Mouse (Mus musculus): ENCODE results near the gene Pde1a.

Gene Pde1a

GRCm38 (mm10) chr2:80128861-80129698, at the start of gene Pde1a:
Gene Pde1a, minus strand, starts transcription at chr2:80129458.
- no peak for DNase-seq (ENCODE audit: low spot score)

DNA sequence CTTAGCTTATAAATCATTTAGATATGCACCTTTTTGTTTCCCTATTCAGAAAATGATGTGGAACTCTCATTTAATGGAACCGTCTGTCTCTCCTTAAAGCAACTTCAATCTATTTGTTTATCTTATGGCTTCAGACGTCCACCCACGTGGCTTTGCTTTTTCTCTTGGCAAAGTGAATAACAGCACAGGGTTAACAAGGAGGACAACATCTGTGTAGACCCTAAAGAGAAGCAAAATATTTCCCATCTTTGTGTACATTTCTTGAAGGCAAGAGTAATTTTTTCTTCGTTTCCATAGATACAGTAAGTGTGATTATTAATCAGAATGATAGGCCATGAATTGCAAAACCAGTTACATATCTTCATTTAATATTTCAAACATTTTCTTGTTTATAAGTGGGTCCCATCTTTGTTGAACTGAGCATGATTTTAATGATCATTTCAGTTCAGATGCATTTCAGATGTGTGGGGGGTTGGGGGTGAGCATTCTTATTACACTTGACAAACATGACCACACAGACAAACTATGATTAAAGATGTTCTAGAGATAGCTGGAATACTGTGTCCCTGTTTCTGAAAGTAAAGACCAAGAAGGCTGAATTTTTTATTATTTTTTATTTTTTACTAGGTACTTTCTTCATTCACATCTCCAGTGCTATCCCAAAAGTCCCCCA, 49.5 kb upstream of the Pde1a start:
- no peak for DNase-seq (ENCODE audit: low spot score)

DNA sequence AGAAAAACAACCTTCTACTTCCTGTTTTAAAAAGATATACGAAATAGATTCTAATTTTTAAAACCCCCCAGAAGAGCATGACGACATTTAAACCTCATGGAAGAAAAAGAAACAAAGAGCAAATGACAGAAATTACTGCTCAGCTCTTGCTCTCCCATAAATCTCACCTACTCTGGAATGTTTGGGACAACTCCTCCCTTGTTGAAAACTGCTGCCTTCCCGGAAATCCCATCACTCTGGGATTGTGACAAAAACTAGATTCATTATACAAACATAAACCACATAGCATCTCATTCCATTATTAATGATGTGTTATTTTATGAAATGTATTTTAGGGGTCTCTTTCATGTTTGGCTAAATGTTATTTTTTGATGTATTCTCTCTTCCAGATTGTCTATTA, 48.9 kb upstream of the Pde1a start:
- no peak for DNase-seq (ENCODE audit: low spot score)

- no peak for DNase-seq (ENCODE audit: low spot score)
Measured at GRCm38 (mm10) chr2:80168103-80168502, 38.8 kb upstream of the Pde1a start.

DNA sequence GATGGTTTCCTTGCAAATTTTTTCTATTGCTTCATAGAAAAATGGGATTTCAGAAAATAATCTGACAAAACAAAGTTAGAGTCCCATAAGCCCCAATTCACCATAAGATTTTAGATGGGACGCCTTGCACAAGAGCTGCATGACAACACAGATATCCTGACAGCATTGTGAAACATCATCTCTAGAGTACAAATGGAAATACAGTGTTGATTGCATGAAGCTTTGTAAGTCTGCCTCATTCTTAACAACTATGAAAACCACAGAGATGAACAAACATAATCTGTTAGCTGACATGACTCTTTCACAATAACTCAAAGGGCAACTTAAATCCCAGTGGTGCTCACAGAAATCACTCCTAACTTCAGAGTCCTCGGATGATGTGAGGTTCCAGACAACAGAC, 29.5 kb upstream of the Pde1a start:
- DNase-seq (ENCODE audit: low spot score): no peak

DNA sequence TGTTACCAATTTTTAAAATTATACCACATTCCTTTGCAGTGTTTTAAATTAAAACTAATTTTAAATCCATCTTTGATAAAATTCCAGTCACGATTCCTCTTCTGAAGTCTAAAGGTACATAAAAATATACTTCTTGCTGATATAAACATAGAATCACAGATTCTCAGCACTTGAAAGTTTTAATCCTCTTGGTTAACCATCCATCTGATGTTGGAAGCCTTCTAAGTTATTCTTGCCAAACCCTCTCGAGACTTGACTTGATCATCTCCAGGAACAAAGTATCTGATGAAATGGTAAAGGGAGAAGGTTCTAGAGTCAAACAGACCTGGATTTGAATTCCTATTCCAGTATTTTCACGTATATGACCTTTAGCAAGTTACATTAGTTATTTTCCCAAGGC, 28.9 kb upstream of the Pde1a start:
- no peak for DNase-seq (ENCODE audit: low spot score)

DNA sequence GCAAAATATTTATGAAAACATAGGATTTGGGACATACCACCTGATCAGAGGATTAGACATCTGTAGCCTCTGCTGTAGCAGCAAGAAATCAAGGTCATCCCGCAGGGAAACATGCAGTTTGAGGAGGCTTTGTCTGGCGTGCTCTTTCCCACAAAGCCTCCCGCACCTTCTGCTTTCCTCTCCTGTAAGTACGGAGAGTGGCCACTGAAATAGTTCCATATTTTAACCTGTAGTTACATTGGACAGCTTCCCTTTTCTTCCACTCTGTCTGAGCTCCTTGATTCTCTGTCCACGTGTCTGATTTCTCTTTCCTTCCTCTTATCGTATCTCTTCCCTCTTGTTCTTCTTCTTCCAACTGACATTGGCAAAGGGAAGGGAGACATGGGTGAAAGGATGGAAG, 20.8 kb upstream of the Pde1a start:
- DNase-seq (ENCODE audit: low spot score): no peak

DNA sequence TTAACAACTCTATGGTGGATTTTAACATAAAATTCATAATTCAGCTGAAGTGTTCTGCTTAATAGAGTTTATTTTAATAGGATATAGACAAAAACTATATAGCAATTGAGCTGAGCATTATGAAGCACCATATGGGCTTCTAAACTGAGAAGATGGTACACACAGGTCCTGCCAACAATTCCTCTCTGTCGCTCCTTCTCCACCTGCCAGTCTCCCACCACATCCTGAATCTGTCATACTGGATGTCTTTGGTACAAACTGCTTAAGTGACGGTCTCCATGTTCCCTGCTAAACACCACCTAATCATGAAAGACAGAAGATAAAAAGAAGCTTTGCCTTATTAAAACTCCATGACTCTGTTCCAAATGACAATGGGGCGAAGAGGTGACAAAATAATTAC, 20.1 kb upstream of the Pde1a start:
- no peak for DNase-seq (ENCODE audit: low spot score)

- DNase-seq (ENCODE audit: low spot score): no peak
Measured at GRCm38 (mm10) chr2:80135076-80135475, 5.8 kb upstream of the Pde1a start.

DNA sequence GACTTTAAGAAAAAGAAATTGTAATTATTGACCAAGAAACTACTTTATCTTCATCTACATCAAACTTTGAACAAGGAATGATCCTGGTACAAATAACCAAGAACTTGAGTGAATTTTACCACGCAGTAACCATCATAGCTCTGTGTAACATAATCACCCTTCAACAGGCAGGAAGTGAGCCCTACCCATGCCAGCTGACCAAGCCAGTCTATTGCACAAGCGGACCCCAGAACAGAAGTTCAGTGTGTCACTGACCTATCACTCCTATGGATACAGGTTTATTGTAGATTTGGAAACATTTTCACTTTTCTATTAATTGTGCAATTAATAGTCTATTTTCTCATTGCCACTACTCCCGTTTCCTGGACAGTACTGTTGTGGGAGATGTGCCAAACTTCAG, 3.4 kb upstream of the Pde1a start:
- DNase-seq (ENCODE audit: low spot score): no peak

- no peak for DNase-seq (ENCODE audit: low spot score)
Measured at GRCm38 (mm10) chr2:80126663-80127062, 2.6 kb downstream of the Pde1a start.

DNA sequence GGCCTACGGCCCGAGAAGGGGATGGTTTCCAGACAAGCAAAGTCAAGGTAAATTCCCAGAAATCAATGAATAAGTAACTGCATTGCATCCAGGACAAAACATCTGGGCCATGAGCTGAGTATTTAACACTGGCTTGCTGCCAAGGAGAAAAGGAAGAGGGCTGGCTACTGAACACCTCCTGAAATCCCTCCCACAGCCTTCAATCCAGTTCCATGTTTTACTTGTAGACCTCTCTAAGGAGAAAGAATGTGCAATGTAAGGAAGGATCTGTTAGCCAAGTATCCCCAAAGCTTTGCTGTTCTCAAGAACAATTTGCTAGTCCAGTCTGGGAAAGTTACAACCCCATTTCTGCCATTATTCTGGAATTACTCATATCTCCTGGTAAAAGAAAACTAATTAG, 42.4 kb downstream of the Pde1a start:
- DNase-seq (ENCODE audit: low spot score): no peak

GRCm38 (mm10) chr2:80080090-80080821, 49.0 kb downstream of the Pde1a start:
- no peak for DNase-seq (ENCODE audit: low spot score)

DNA sequence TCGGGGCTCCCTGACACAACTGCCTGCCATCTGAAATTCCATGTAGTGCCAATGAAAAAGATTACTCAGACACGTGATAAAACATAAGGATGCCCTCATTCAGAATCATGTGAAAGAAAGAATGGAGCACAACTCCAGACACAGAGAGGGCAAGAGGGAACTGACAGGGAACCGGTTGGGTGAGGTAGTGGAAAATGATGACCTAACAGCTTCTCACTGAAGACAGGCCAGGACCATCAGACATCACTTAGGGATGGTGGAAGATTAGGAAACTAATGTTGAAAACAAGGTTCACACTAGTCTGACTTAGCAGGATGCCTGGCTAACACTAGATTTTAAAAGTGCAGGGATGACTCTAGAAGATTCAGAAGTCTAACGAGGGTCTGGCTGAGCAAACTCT, 49.6 kb downstream of the Pde1a start:
- DNase-seq (ENCODE audit: low spot score): no peak

GRCm38 (mm10) chr2:80076323-80076722, 52.9 kb downstream of the Pde1a start:
- DNase-seq (ENCODE audit: low spot score): no peak

DNA sequence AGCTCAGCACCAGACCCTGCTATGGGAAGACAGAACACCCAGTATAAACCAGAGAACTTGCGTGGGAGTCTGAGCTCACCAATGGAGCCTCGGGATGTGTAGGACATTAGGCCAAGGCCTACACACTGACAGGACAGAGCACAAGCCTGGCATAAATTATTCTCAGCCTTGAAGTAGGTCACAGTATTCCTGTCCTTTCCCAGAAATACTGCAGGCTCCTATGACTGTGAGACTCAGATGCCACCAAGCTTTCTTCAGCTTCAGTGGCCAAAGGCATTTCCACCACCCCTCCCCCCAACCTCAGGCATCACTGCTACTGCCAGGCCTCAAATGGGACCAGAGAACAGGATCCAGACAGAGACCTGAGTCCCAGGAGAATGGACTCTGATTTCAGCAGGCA, 54.7 kb downstream of the Pde1a start:
- no peak for DNase-seq (ENCODE audit: low spot score)

DNA sequence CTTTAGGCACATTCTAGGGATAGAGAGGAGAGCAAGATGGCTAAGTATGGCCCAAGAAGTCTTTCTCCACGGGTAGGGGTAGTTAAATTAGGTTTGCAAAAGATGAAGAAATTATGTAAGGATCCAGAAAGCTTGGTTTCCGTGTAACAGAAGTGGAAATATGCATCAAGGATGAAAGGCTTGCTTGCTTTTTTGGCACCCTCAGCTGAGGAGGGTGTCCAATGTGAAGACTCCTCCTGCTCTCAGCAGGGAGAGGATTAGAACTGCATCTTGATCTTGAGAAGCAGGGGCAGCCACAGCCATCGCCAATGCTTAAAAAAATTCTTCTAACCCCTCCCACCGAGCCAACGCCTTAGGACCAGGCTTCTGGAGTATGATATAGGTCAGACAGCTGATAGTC, 55.2 kb downstream of the Pde1a start:
- no peak for DNase-seq (ENCODE audit: low spot score)

DNA sequence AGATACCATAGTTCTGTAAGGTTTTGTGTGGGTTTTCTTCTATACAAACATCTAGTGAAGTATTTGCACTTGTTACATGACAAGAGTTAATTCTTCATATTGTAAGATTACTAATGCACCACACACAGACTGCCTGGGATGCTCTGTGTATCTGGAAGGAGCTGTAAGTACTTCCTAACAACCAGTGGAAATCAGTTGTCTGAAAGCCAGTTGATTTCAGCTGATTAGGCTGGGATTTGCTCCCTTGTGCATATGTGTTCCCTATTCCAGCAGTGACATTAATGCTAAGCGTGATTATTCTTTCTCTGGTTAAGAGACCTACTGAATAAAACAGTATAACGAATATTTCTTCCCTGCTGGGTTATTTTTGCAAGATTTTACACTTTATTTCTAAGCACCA, 55.8 kb downstream of the Pde1a start:
- DNase-seq (ENCODE audit: low spot score): no peak

DNA sequence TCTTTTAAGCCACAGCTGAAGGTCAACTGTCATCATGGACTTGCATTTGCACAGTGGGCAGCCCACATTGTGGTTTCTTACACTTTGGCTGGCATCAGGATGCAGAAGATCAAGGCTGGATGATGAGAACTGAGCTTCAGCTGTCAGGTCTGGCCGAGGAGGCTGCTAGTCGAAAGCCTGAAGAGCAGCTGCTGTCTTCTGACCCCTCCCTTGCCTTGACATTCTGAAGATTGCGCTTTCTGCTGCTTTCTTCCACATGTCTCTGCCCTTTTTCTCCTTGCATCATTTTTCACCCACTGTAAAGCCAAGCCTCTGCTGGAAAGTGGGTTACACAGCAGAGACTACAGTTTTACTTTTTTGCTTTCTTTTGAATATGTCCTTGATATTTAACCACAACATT, 59.5 kb downstream of the Pde1a start:
- no peak for DNase-seq (ENCODE audit: low spot score)

DNA sequence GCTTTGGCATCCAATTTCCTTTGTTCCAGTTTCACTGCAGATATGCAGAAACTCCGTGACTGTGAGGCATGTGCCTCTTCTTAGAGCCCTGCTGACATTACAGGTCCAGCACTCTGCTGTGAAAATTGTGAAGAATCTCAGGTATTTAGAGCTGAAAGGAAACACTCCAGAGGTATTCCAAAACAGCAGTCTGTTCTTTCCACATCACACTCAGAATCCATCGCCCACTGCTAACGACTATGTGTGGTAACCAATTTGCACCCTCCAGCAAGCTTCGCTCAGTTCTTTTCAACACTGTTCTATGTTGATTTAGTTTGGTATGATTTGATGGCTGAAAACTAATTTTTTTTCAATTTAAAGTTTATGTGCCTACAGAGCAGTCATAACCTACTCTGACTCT, 62.8 kb downstream of the Pde1a start:
- DNase-seq (ENCODE audit: low spot score): no peak

GRCm38 (mm10) chr2:80056062-80056461, 73.2 kb downstream of the Pde1a start:
- DNase-seq (ENCODE audit: low spot score): no peak

DNA sequence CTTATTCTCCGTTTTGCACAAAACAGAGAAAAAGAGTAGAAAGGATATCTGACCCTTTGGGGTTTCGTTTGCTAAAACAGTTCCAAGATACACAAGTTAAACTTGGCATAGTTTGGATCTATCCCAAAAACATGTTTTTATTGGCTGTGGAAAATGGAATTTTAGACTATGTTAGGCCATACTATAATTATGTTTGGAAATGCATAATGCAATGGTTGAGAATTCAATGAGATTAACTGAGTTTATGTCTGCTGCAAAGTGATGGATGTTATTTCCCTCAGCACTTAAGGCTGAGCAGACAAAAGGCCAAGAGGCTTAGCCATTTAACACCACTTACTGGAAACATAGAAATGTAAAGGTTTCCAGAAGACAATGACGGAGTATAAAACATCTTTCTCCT, 75.2 kb downstream of the Pde1a start:
- no peak for DNase-seq (ENCODE audit: low spot score)

All from c-Kit-positive CD71-positive TER-119-positive erythroid progenitor cells, embryonic 14.5 days (primary cell).